Mouse (Mus musculus): Measurements from ENCODE around the gene Asap2. TPM values are rescaled to one million over a fixed set of nuclear protein-coding genes. Genes with fewer than 3 reads are reported as not detected.
"Not testable (repeated sequence)": the region's sequence is repeated elsewhere in the genome, so short reads cannot be mapped to it uniquely, and the experiment has no call there.

Asap2 gene
- 10 to 100 TPM; 37.4 to 37.8 TPM for total RNA-seq (2021)

GRCm38 (mm10) chr12:20990132-20990531 is at the start of gene Asap2:
Gene Asap2, plus strand, starts transcription at chr12:20990459.
- intact Hi-C loops (cut with DNase I), result not testable (repeated sequence)
- peak; percentile 63 to 69 for DNase-seq (ENCODE audit: low spot score in 2 of 2)

GRCm38 (mm10) chr12:20947051-20947997 is 42.9 kb upstream of the Asap2 start:
- intact Hi-C loops (cut with DNase I); DNase-seq (ENCODE audit: low spot score in 2 of 2): not testable (repeated sequence)

- intact Hi-C loops (cut with DNase I); DNase-seq (ENCODE audit: low spot score in 2 of 2): not testable (repeated sequence)
Observed at GRCm38 (mm10) chr12:20990579-20990978, 320 bp downstream of the Asap2 start.

GRCm38 (mm10) chr12:21030875-21031274 is 40.6 kb downstream of the Asap2 start:
- intact Hi-C loops (cut with DNase I); DNase-seq (ENCODE audit: low spot score in 2 of 2): not testable (repeated sequence)

GRCm38 (mm10) chr12:21046716-21047115 is 56.5 kb downstream of the Asap2 start:
- intact Hi-C loops (cut with DNase I), result not testable (repeated sequence)
- DNase-seq (ENCODE audit: low spot score in 2 of 2), result peak in 1 of 2 experiments; percentile 7

GRCm38 (mm10) chr12:21075731-21076130 is 85.5 kb downstream of the Asap2 start:
- intact Hi-C loops (cut with DNase I), result not testable (repeated sequence)
- peak; percentile 67 to 82 for DNase-seq (ENCODE audit: low spot score in 2 of 2)

GRCm38 (mm10) chr12:21090168-21090567 is 99.9 kb downstream of the Asap2 start:
- DNase-seq (ENCODE audit: low spot score in 2 of 2); intact Hi-C loops (cut with DNase I): not testable (repeated sequence)

- DNase-seq (ENCODE audit: low spot score in 2 of 2); intact Hi-C loops (cut with DNase I): not testable (repeated sequence)
Observed at GRCm38 (mm10) chr12:21092446-21092845, 102.2 kb downstream of the Asap2 start.

- intact Hi-C loops (cut with DNase I); DNase-seq (ENCODE audit: low spot score in 2 of 2): not testable (repeated sequence)
Observed at GRCm38 (mm10) chr12:21097806-21098325, 107.6 kb downstream of the Asap2 start.

- not testable (repeated sequence) for DNase-seq (ENCODE audit: low spot score in 2 of 2)
- intact Hi-C loops (cut with DNase I), result loop anchor here (2.0 to 10.0 kb wide), 4 partner anchors 54 to 174 kb away; partner anchors contain the start of genes Cpsf3 and Itgb1bp1
Observed at GRCm38 (mm10) chr12:21111116-21111475, 120.8 kb downstream of the Asap2 start.

- intact Hi-C loops (cut with DNase I), result loop anchor here (2.0 to 10.0 kb wide), 4 partner anchors 53 to 173 kb away; partner anchors contain the start of genes Cpsf3 and Itgb1bp1
- DNase-seq (ENCODE audit: low spot score in 2 of 2), result peak; percentile 74 to 87
Observed at GRCm38 (mm10) chr12:21111476-21112452, 121.5 kb downstream of the Asap2 start.

- intact Hi-C loops (cut with DNase I), result loop anchor here (5.0 to 10.0 kb wide), 3 partner anchors 52 to 172 kb away; partner anchors contain the start of genes Cpsf3 and Itgb1bp1
- DNase-seq (ENCODE audit: low spot score in 2 of 2), result peak; percentile 68 to 70
Observed at GRCm38 (mm10) chr12:21112453-21112857, 122.2 kb downstream of the Asap2 start.

- intact Hi-C loops (cut with DNase I), result loop anchor here (10.0 kb wide), 2 partner anchors 45 to 165 kb away; partner anchors contain the start of genes Cpsf3 and Itgb1bp1
- DNase-seq (ENCODE audit: low spot score in 2 of 2), result no peak
Observed at GRCm38 (mm10) chr12:21119446-21119845, 129.2 kb downstream of the Asap2 start.

- DNase-seq (ENCODE audit: low spot score in 2 of 2), result no peak
- intact Hi-C loops (cut with DNase I), result no loop called here
Observed at GRCm38 (mm10) chr12:21122818-21123217, 132.6 kb downstream of the Asap2 start.

GRCm38 (mm10) chr12:21123647-21124046 is 133.4 kb downstream of the Asap2 start:
- no peak for DNase-seq (ENCODE audit: low spot score in 2 of 2)
- intact Hi-C loops (cut with DNase I), result no loop called here

- intact Hi-C loops (cut with DNase I), result no loop called here
- DNase-seq (ENCODE audit: low spot score in 2 of 2), result no peak
Observed at GRCm38 (mm10) chr12:21125675-21126470, 135.6 kb downstream of the Asap2 start.

- no peak for DNase-seq (ENCODE audit: low spot score in 2 of 2)
- intact Hi-C loops (cut with DNase I), result no loop called here
Observed at GRCm38 (mm10) chr12:21126516-21126915, 136.3 kb downstream of the Asap2 start.
